Mouse (Mus musculus): ENCODE measurements around the gene Pfdn4. TPM values are rescaled to one million over a fixed set of nuclear protein-coding genes. Genes with fewer than 3 reads are reported as not detected.
A peak's percentile ranks its signal among the peaks of the same experiment; 100 is the strongest.

The Pfdn4 gene
- polyA plus RNA-seq, 1 experiment from 2014 or later: 48.5 TPM

DNA sequence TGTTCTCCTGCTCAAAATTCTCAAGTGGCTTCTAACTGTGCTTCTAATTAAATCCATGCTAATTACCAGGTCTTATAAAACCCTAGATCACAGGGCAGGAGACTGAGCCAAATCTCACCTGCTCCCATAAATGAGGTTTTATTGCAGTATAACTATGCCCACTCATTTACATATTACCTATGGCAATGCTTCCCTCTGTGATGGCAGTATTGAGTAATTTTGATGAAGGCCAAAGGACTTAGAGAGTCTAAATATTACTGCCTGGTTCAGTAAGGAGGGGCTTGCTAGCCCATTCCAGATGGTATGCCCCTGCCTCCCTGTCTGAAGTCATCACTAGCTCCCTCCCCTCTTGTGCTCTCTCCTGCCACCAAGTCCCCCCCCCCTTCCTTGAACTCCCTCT lies 39.6 kb downstream of the Pfdn4 start:
- no peak overlapping the region for H3K9ac ChIP-seq (ENCODE audit: low read depth, low read length)

DNA sequence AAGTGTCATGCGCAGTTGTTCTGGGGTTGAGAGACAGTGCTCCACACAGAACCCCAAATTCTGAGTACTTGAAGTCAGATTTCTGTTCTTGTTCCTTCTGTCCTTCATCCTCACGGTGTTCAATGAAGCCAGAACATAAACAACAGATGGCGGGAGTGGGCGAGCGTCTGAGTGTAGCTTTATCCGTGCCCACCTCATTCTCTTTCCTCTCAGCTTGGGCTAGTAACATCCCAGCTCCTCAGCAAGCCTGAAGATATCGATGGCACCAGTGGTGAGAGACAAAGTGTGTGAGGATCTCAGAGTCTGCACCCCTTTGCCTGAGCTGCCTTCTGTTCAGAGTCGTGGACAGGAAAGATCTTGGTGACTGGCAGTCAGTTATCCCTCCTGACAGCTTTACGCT lies 43.0 kb downstream of the Pfdn4 start:
- no peak overlapping the region for H3K27ac ChIP-seq (ENCODE audit: low read length)
- H3K4me1 ChIP-seq (ENCODE audit: control insufficient read depth, insufficient read depth, low read length): no peaks in the 10 kb centered on the region
- 82% methylated on average over 9 of the region's 9 CpGs for WGBS
- H3K4me3 ChIP-seq (ENCODE audit: low read length): no peak overlapping the region
- no peaks in the 10 kb centered on the region for H3K36me3 ChIP-seq (ENCODE audit: control insufficient read depth, insufficient read depth, low read length)
- H3K9me3 ChIP-seq (ENCODE audit: control insufficient read depth, low read length): no peaks in the 10 kb centered on the region
- no peaks in the 10 kb centered on the region for H3K27me3 ChIP-seq (replicated peaks; ENCODE audit: control insufficient read depth, insufficient read depth, low read length)
- no peak for ATAC-seq
- H3K9ac ChIP-seq (ENCODE audit: low read depth, low read length): no peak overlapping the region
- H3K4me2 ChIP-seq (ENCODE audit: low read depth, low read length): no peak overlapping the region

More for the DNA sequence above, 39.6 kb downstream of the Pfdn4 start:
- no peak overlapping the region for H3K27ac ChIP-seq (ENCODE audit: low read length)
- H3K4me1 ChIP-seq (ENCODE audit: control insufficient read depth, insufficient read depth, low read length): no peaks in the 10 kb centered on the region
- no peaks in the 10 kb centered on the region for H3K27me3 ChIP-seq (replicated peaks; ENCODE audit: control insufficient read depth, insufficient read depth, low read length)
- no peaks in the 10 kb centered on the region for H3K36me3 ChIP-seq (ENCODE audit: control insufficient read depth, insufficient read depth, low read length)
- H3K9me3 ChIP-seq (ENCODE audit: control insufficient read depth, low read length): no peaks in the 10 kb centered on the region
- H3K4me3 ChIP-seq (ENCODE audit: low read length): no peak overlapping the region
- no peak overlapping the region for H3K4me2 ChIP-seq (ENCODE audit: low read depth, low read length)
- ATAC-seq: no peak

DNA sequence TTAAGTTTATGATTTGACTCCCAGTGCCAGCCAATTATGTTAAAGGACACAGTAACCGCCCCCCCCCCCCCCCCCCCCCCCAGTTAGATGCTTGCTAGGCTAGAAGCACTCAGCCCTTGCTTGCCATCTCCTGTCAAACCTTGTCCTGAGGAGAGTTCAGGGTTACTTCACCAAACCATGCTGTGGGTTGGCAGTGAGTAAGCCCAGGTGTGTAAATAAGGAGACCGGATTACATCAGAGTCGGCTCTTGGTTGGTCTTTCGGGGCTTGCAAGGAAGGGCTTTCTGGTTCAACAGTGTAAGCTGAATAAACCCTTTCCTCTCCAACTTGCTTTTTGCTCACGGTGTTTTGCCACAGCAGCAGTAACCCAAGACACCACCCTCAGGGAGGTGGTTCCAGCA lies 47.4 kb downstream of the Pfdn4 start:
- no peaks in the 10 kb centered on the region for H3K36me3 ChIP-seq (ENCODE audit: control insufficient read depth, insufficient read depth, low read length)
- H3K4me3 ChIP-seq (ENCODE audit: low read length): no peak overlapping the region
- no peak for ATAC-seq
- H3K9me3 ChIP-seq (ENCODE audit: control insufficient read depth, low read length): no peaks in the 10 kb centered on the region
- H3K4me1 ChIP-seq (ENCODE audit: control insufficient read depth, insufficient read depth, low read length): no peaks in the 10 kb centered on the region
- no peak overlapping the region for H3K9ac ChIP-seq (ENCODE audit: low read depth, low read length)
- 75% methylated on average over 5 of the region's 5 CpGs for WGBS
- H3K27ac ChIP-seq (ENCODE audit: low read length): no peak overlapping the region
- H3K4me2 ChIP-seq (ENCODE audit: low read depth, low read length): no peak overlapping the region
- H3K27me3 ChIP-seq (replicated peaks; ENCODE audit: control insufficient read depth, insufficient read depth, low read length): no peaks in the 10 kb centered on the region

DNA sequence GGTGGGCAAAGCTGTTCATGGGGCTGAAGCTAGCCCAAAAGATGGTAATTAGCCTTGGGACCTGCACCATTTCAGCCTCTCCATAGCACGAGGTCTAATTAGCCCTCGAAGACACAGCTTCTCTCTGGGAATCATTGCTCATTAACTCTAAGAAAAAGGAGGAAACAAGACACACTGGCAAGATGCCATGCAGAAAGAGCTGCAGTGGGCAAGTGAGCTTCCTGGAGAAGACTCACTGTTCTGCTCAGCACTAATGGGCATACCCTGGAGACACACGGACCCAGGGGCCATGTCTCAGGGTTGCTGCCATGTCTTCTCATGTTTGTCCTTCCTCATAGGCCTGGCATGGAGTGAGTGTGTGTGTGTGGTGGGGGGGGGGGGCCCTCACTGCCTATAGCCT lies 47.9 kb downstream of the Pfdn4 start:
- Histone ChIP-seq H3K4me1 (ENCODE audit: control insufficient read depth, insufficient read depth, low read length) (no peaks in the 10 kb centered on the region), H3K27me3 (replicated peaks; ENCODE audit: control insufficient read depth, insufficient read depth, low read length) (no peaks in the 10 kb centered on the region), H3K27ac (ENCODE audit: low read length) (no peak overlapping the region), H3K36me3 (ENCODE audit: control insufficient read depth, insufficient read depth, low read length) (no peaks in the 10 kb centered on the region), H3K9ac (ENCODE audit: low read depth, low read length) (no peak overlapping the region), H3K4me2 (ENCODE audit: low read depth, low read length) (no peak overlapping the region), H3K9me3 (ENCODE audit: control insufficient read depth, low read length) (no peaks in the 10 kb centered on the region), H3K4me3 (ENCODE audit: low read length) (no peak overlapping the region)
- no peak for ATAC-seq
- WGBS: 73% methylated on average over 3 of the region's 3 CpGs

DNA sequence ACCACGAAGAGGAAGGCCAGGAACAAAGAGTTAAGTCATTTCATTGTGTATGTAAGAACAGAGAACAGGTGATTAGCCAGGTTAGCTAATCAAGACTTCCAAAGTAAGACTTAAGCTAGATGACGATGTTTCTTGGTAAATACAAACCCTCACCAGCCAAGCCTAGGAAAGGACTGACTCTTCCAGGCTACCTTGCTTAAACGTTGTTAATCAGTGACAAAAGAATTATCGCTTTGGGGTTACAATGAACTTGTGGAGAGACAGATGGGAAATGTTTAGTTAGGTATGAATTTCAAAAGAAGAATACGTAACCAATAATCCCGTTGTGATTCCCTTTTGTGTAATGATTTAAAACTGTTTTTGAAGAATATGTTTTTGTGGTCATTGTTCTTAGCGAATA lies 48.7 kb downstream of the Pfdn4 start:
- Histone ChIP-seq H3K4me1 (ENCODE audit: control insufficient read depth, insufficient read depth, low read length) (no peaks in the 10 kb centered on the region), H3K27ac (ENCODE audit: low read length) (no peak overlapping the region), H3K9ac (ENCODE audit: low read depth, low read length) (no peak overlapping the region), H3K4me2 (ENCODE audit: low read depth, low read length) (no peak overlapping the region), H3K9me3 (ENCODE audit: control insufficient read depth, low read length) (no peaks in the 10 kb centered on the region), H3K4me3 (ENCODE audit: low read length) (no peak overlapping the region), H3K27me3 (replicated peaks; ENCODE audit: control insufficient read depth, insufficient read depth, low read length) (no peaks in the 10 kb centered on the region), H3K36me3 (ENCODE audit: control insufficient read depth, insufficient read depth, low read length) (no peaks in the 10 kb centered on the region)
- no peak for ATAC-seq
- 71% methylated on average over 7 of the region's 7 CpGs for WGBS

DNA sequence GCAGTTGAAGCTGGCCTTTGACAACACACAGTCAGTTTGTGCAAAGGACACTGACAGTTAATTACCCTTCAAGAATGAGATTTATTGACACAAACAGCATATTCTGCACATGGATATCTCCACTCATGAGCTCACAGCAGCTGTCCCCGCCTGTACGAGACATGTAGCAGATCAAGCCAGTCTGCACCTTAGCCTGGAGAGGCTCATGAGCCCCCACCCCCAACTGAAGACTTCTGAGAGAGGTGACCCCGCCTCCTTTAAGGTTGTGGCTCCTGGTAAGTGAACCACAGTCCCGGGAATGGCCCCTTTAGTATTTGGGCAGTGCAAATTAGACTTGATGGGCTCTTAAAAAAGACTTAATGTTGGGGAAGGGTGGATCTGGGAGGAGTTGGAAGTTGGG lies 49.5 kb downstream of the Pfdn4 start:
- Histone ChIP-seq H3K4me1 (ENCODE audit: control insufficient read depth, insufficient read depth, low read length) (no peaks in the 10 kb centered on the region; the same call in 1 of the 2 replicates), H3K4me2 (ENCODE audit: low read depth, low read length) (no peak overlapping the region), H3K9me3 (ENCODE audit: control insufficient read depth, low read length) (no peaks in the 10 kb centered on the region), H3K4me3 (ENCODE audit: low read length) (no peak overlapping the region), H3K36me3 (ENCODE audit: control insufficient read depth, insufficient read depth, low read length) (no peaks in the 10 kb centered on the region), H3K9ac (ENCODE audit: low read depth, low read length) (no peak overlapping the region), H3K27ac (ENCODE audit: low read length) (no peak overlapping the region), H3K27me3 (replicated peaks; ENCODE audit: control insufficient read depth, insufficient read depth, low read length) (no peaks in the 10 kb centered on the region)
- no peak for ATAC-seq
- 42% methylated on average over 4 of the region's 4 CpGs for WGBS

DNA sequence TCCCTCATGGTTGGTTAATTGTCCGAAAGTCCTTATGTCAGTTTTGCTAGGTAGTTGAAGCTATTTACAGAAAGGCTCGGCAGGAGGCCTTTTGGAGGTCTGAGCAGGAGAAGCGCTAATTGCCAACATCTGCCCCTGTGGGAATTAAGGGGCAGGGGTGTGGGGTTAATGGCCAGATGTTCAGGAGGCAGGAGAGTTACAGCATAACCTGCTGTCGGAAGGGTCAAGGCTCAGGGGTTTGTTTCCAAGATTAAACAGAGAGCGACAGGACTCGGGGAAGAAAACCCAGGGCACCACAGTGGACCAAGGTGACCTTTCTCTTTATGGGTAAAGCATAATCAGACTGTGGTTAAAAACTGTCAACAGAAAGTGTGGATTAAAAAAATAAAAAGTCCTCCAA lies 51.3 kb downstream of the Pfdn4 start:
- H3K27ac ChIP-seq (ENCODE audit: low read length): no peak overlapping the region
- no peak overlapping the region for H3K9ac ChIP-seq (ENCODE audit: low read depth, low read length)
- ATAC-seq: no peak
- no peaks in the 10 kb centered on the region for H3K27me3 ChIP-seq (replicated peaks; ENCODE audit: control insufficient read depth, insufficient read depth, low read length)
- H3K4me3 ChIP-seq (ENCODE audit: low read length): no peak overlapping the region
- no peaks in the 10 kb centered on the region for H3K36me3 ChIP-seq (ENCODE audit: control insufficient read depth, insufficient read depth, low read length)
- peaks cover 2% of the 10 kb centered on the region; the same call in 1 of the 2 replicates for H3K4me1 ChIP-seq (ENCODE audit: control insufficient read depth, insufficient read depth, low read length)
- H3K9me3 ChIP-seq (ENCODE audit: control insufficient read depth, low read length): no peaks in the 10 kb centered on the region
- H3K4me2 ChIP-seq (ENCODE audit: low read depth, low read length): no peak overlapping the region
- 41% methylated on average over 6 of the region's 6 CpGs for WGBS

DNA sequence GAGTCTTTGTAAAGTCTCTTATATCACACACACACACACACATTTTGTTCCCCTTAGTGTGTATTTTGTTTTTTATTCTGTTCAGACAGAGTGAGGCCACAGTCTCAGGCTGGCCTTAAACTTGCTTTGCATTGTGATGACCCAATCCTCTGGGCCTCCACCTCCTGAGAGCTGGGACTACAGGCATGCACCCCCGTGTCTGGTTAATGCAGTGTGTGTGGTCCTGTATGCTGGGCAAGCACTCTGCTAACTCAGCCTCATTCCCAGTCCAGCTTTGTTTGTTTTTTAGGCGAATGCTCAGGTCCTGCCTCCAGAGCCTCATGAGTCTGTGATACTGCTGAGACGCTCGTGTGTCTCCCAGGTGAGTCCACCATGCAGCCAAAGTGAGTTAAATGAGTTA lies 51.8 kb downstream of the Pfdn4 start:
- no peaks in the 10 kb centered on the region for H3K9me3 ChIP-seq (ENCODE audit: control insufficient read depth, low read length)
- H3K9ac ChIP-seq (ENCODE audit: low read depth, low read length): no peak overlapping the region
- no peaks in the 10 kb centered on the region for H3K27me3 ChIP-seq (replicated peaks; ENCODE audit: control insufficient read depth, insufficient read depth, low read length)
- 0 out of 2 replicates have a peak, but pooled peaks have one; percentile 31 for ATAC-seq
- H3K4me2 ChIP-seq (ENCODE audit: low read depth, low read length): no peak overlapping the region
- no peak overlapping the region for H3K27ac ChIP-seq (ENCODE audit: low read length)
- whole genome bisulfite sequencing: 37% methylated on average over 4 of the region's 4 CpGs
- no peaks in the 10 kb centered on the region for H3K36me3 ChIP-seq (ENCODE audit: control insufficient read depth, insufficient read depth, low read length)
- no peak overlapping the region for H3K4me3 ChIP-seq (ENCODE audit: low read length)
- H3K4me1 ChIP-seq (ENCODE audit: control insufficient read depth, insufficient read depth, low read length): peaks cover 2% of the 10 kb centered on the region; the same call in 1 of the 2 replicates

DNA sequence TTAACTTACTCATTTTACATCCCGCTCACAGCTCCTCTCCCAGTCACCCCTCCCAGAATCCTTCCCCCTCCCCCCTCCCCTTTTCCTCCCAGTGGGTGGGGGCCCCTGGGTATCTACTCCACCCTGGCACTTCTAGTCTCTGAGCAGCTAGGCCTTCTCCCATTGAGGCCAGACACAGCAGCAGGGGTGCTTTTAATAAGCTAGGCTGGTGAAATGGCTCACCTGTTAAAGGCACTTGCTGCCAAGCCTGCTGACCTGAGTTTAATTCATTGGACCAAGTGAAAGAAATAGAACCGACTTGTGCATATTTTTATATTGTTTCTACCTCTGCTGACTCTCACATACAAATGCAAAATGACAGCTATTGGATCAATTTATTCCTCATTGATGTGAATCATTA lies 52.9 kb downstream of the Pfdn4 start:
- H3K4me2 ChIP-seq (ENCODE audit: low read depth, low read length): no peak overlapping the region
- H3K4me3 ChIP-seq (ENCODE audit: low read length): no peak overlapping the region
- no peak overlapping the region for H3K9ac ChIP-seq (ENCODE audit: low read depth, low read length)
- 85% methylated on average over 2 of the region's 2 CpGs for WGBS
- no peaks in the 10 kb centered on the region for H3K9me3 ChIP-seq (ENCODE audit: control insufficient read depth, low read length)
- no peaks in the 10 kb centered on the region for H3K36me3 ChIP-seq (ENCODE audit: control insufficient read depth, insufficient read depth, low read length)
- no peak overlapping the region for H3K27ac ChIP-seq (ENCODE audit: low read length)
- peaks cover 2% of the 10 kb centered on the region; the same call in 1 of the 2 replicates for H3K4me1 ChIP-seq (ENCODE audit: control insufficient read depth, insufficient read depth, low read length)
- no peak for ATAC-seq
- no peaks in the 10 kb centered on the region for H3K27me3 ChIP-seq (replicated peaks; ENCODE audit: control insufficient read depth, insufficient read depth, low read length)

DNA sequence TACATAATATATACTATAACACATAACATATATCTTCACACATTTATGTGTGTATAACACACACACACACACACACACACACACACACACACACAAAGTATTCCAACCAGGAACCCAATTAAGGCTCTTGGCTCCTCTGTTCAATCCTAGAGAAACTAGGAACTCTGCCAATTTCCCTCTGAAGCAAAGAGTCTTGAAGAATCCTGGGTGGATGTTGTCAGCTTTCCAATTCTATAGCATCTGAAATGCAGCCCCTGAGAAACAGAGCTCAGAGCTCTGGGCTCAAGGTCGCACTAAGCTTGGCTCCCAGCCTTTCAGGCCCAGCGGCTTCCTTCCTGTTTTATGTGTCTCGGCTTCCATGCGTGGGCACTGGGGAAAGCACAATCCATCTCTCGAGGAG lies 54.0 kb downstream of the Pfdn4 start:
- ATAC-seq: peak; percentile 74
- Histone ChIP-seq H3K27me3 (replicated peaks; ENCODE audit: control insufficient read depth, insufficient read depth, low read length) (no peaks in the 10 kb centered on the region), H3K36me3 (ENCODE audit: control insufficient read depth, insufficient read depth, low read length) (no peaks in the 10 kb centered on the region), H3K4me3 (ENCODE audit: low read length) (no peak overlapping the region), H3K4me1 (ENCODE audit: control insufficient read depth, insufficient read depth, low read length) (peaks cover 2% of the 10 kb centered on the region; the same call in 1 of the 2 replicates), H3K4me2 (ENCODE audit: low read depth, low read length) (no peak overlapping the region), H3K27ac (ENCODE audit: low read length) (no peak overlapping the region), H3K9ac (ENCODE audit: low read depth, low read length) (no peak overlapping the region), H3K9me3 (ENCODE audit: control insufficient read depth, low read length) (no peaks in the 10 kb centered on the region)
- 23% methylated on average over 5 of the region's 5 CpGs for WGBS

Measured in intestine, embryonic 16.5 days (tissue).